Mouse (Mus musculus) kidney, adult 2 months (tissue): ENCODE results near the gene Prrg2.

Experiments
- CTCF ChIP-seq: fragments of 200-500 bp; conservative IDR thresholded peaks from 2 replicates; pipeline ENCODE4 v1.5.1; 2011; ENCODE audit warnings: low read depth, mild to moderate bottlenecking, control low read depth, low read length, moderate library complexity, mixed read lengths; ENCODE audit not compliant: insufficient read depth, insufficient read length
- POLR2A ChIP-seq: fragments of 200-500 bp; IDR thresholded peaks from one replicate; pipeline ENCODE4 v1.6.1; 2011; ENCODE audit warnings: low read depth, low read length, control low read depth

DNA sequence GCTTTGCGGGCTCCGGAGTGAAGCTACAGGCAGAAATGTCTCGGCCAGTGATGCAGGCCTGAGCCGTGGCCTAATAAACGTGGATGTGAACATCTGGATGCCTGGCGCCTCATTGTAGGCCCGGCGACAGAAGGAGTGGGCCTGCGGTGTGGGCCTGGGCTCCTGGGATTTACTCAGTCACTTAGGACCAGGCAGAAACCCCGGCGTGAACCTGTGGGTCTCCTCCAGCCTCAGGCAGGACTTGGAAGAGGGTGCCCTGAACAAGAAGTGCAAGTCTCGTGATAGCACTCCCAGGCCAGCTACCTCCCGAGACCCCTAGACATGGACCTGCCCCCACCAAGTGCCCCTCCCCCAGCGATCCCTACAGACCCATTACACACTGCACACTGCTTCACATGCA is 14.8 kb upstream of the Prrg2 start:
- no peak for TF ChIP-seq CTCF
- TF ChIP-seq POLR2A: no peak
